Mouse (Mus musculus) liver, embryonic 13.5 days (tissue): ENCODE results near the gene Sema4d. TPM values are rescaled to one million over a fixed set of nuclear protein-coding genes. Genes with fewer than 3 reads are reported as not detected.

Source experiments
- ATAC-seq: fragments of 200-750 bp; cut with Nextera tagmentation; 2 replicates; pipeline ENCODE4 v1.8.0; 2017; ENCODE audit warnings: low read depth, mild to moderate bottlenecking, moderate number of reproducible peaks, moderate library complexity
- DNase-seq: peaks from one replicate; pipeline ENCODE4 v3.0.0; 2022
- H3K27ac ChIP-seq: fragments of 300-500 bp; sonication (generic); 2 replicates; pipeline ENCODE4 v1.5.1; 2015; ENCODE audit warnings: moderate library complexity, mild to moderate bottlenecking, inconsistent platforms
- H3K27me3 ChIP-seq: fragments of 300-500 bp; sonication (generic); 2 replicates; pipeline ENCODE4 v1.6.1; 2015; ENCODE audit warnings: mild to moderate bottlenecking, inconsistent platforms
- H3K36me3 ChIP-seq: fragments of 300-500 bp; sonication (generic); 2 replicates; pipeline ENCODE4 v1.6.1; 2015; ENCODE audit warnings: mild to moderate bottlenecking, inconsistent platforms
- H3K4me1 ChIP-seq: fragments of 300-500 bp; sonication (generic); replicated peaks from 2 replicates; pipeline ENCODE4 v1.6.1; 2015; ENCODE audit warnings: inconsistent platforms
- H3K4me2 ChIP-seq: fragments of 300-500 bp; sonication (generic); 2 replicates; pipeline ENCODE4 v1.6.1; 2015; ENCODE audit warnings: inconsistent platforms, mild to moderate bottlenecking, moderate library complexity
- H3K4me3 ChIP-seq: fragments of 300-500 bp; sonication (generic); replicated peaks from 2 replicates; pipeline ENCODE4 v1.5.1; 2015; ENCODE audit warnings: mild to moderate bottlenecking, inconsistent platforms
- H3K9ac ChIP-seq: fragments of 300-500 bp; sonication (generic); 2 replicates; pipeline ENCODE4 v1.6.1; 2015; ENCODE audit warnings: mild to moderate bottlenecking, inconsistent platforms
- H3K9me3 ChIP-seq: fragments of 300-500 bp; sonication (generic); replicated peaks from 2 replicates; pipeline ENCODE4 v1.6.1; 2016; ENCODE audit warnings: inconsistent platforms
- WGBS: fragments of 180-500 bp; shearing (Covaris S2); methylation state at CpG from one replicate; pipeline ENCODE4 v1.1.7; 2015; ENCODE audit not compliant: insufficient replicate concordance; 5-methylcytosine and 5-hydroxymethylcytosine counted together
- polyA plus RNA-seq: library from polyadenylated mRNA; unstranded; fragments of >200 nt; fragmentation: Nextera tagmentation; extraction: Ambion mirVana; gene quantifications from 2 replicates; pipeline ENCODE4 v1.2.1, GENCODE M21; 2015

Sema4d gene
- polyA plus RNA-seq, 1 experiment from 2014 or later = 6.0 TPM

GRCm38 (mm10) chr13:51759256-51759987, 34.1 kb downstream of the Sema4d start:
- Histone ChIP-seq H3K9ac (no peak overlapping the region), H3K27me3 (no peaks in the 10 kb centered on the region), H3K36me3 (no peaks in the 10 kb centered on the region), H3K4me3 (no peak overlapping the region), H3K4me2 (no peak overlapping the region), H3K4me1 (peaks cover 61% of the 10 kb centered on the region), H3K9me3 (no peaks in the 10 kb centered on the region), H3K27ac (no peak overlapping the region)
- 83% methylated on average over 6 of the region's 6 CpGs for WGBS
- DNase-seq (no peak), ATAC-seq (no peak)

GRCm38 (mm10) chr13:51758428-51758827, 35.1 kb downstream of the Sema4d start:
- Histone ChIP-seq H3K9ac (no peak overlapping the region), H3K27me3 (no peaks in the 10 kb centered on the region), H3K36me3 (no peaks in the 10 kb centered on the region), H3K9me3 (no peaks in the 10 kb centered on the region), H3K4me1 (peaks cover 67% of the 10 kb centered on the region), H3K4me2 (no peak overlapping the region), H3K27ac (no peak overlapping the region), H3K4me3 (no peak overlapping the region)
- no peak for DNase-seq
- ATAC-seq = no peak
- WGBS = 77% methylated on average over 9 of the region's 9 CpGs

GRCm38 (mm10) chr13:51757099-51757498, 36.4 kb downstream of the Sema4d start:
- Histone ChIP-seq H3K9me3 (no peaks in the 10 kb centered on the region), H3K4me2 (no peak overlapping the region; the same call in 1 of the 2 replicates), H3K36me3 (no peaks in the 10 kb centered on the region), H3K27me3 (no peaks in the 10 kb centered on the region), H3K4me1 (peaks cover 67% of the 10 kb centered on the region), H3K9ac (peak overlapping the region; percentile 49; the same call in 1 of the 2 replicates), H3K27ac (peak overlapping the region; percentile 79), H3K4me3 (no peak overlapping the region)
- DNase-seq = no peak
- WGBS = 33% methylated on average over 2 of the region's 2 CpGs
- no peak for ATAC-seq

- WGBS = 8% methylated on average over 3 of the region's 3 CpGs
- H3K4me1 ChIP-seq = peaks cover 70% of the 10 kb centered on the region
- peak overlapping the region; percentile 19; the same call in 1 of the 2 replicates for H3K4me2 ChIP-seq
- H3K4me3 ChIP-seq = no peak overlapping the region
- H3K9me3 ChIP-seq = no peaks in the 10 kb centered on the region
- H3K9ac ChIP-seq = peak overlapping the region; percentile 49
- DNase-seq (no peak), ATAC-seq (peak; percentile 82)
- no peaks in the 10 kb centered on the region for H3K27me3 ChIP-seq
- H3K36me3 ChIP-seq = no peaks in the 10 kb centered on the region
- peak overlapping the region; percentile 79 for H3K27ac ChIP-seq
Observed at GRCm38 (mm10) chr13:51756563-51756962, 37.0 kb downstream of the Sema4d start.

- Histone ChIP-seq H3K4me2 (peak overlapping the region; percentile 19; the same call in 1 of the 2 replicates), H3K36me3 (no peaks in the 10 kb centered on the region), H3K27me3 (no peaks in the 10 kb centered on the region), H3K4me1 (peaks cover 76% of the 10 kb centered on the region), H3K9me3 (no peaks in the 10 kb centered on the region), H3K27ac (peak overlapping the region; percentile 79), H3K9ac (peak overlapping the region; percentile 49), H3K4me3 (no peak overlapping the region)
- 79% methylated on average over 9 of the region's 9 CpGs for WGBS
- DNase-seq (no peak), ATAC-seq (no peak)
Observed at GRCm38 (mm10) chr13:51756019-51756418, 37.5 kb downstream of the Sema4d start.

- DNase-seq = no peak
- 72% methylated on average over 7 of the region's 7 CpGs for WGBS
- peaks cover 80% of the 10 kb centered on the region for H3K4me1 ChIP-seq
- no peaks in the 10 kb centered on the region for H3K27me3 ChIP-seq
- no peaks in the 10 kb centered on the region for H3K36me3 ChIP-seq
- H3K9ac ChIP-seq = 0 out of 2 replicates have a peak overlapping the region, but pooled peaks have one; percentile 49
- no peak overlapping the region for H3K4me3 ChIP-seq
- peak overlapping the region; percentile 79 for H3K27ac ChIP-seq
- ATAC-seq = no peak
- no peaks in the 10 kb centered on the region for H3K9me3 ChIP-seq
- no peak overlapping the region for H3K4me2 ChIP-seq
Observed at GRCm38 (mm10) chr13:51755584-51755983, 38.0 kb downstream of the Sema4d start.

- Histone ChIP-seq H3K4me2 (no peak overlapping the region), H3K4me1 (peaks cover 89% of the 10 kb centered on the region), H3K27me3 (no peaks in the 10 kb centered on the region), H3K9ac (peak overlapping the region; percentile 17; the same call in 1 of the 2 replicates), H3K36me3 (no peaks in the 10 kb centered on the region), H3K4me3 (no peak overlapping the region), H3K9me3 (no peaks in the 10 kb centered on the region), H3K27ac (no peak overlapping the region)
- WGBS = 68% methylated on average over 13 of the region's 13 CpGs
- DNase-seq = no peak
- ATAC-seq = no peak
Observed at GRCm38 (mm10) chr13:51754559-51755126, 38.9 kb downstream of the Sema4d start.

- 56% methylated on average over 5 of the region's 5 CpGs for WGBS
- no peak for ATAC-seq
- Histone ChIP-seq H3K4me3 (no peak overlapping the region), H3K27me3 (no peaks in the 10 kb centered on the region), H3K27ac (0 out of 2 replicates have a peak overlapping the region, but pooled peaks have one; percentile 43), H3K9me3 (no peaks in the 10 kb centered on the region), H3K36me3 (no peaks in the 10 kb centered on the region), H3K9ac (0 out of 2 replicates have a peak overlapping the region, but pooled peaks have one; percentile 0), H3K4me1 (peaks cover 97% of the 10 kb centered on the region), H3K4me2 (no peak overlapping the region)
- no peak for DNase-seq
Observed at GRCm38 (mm10) chr13:51753802-51754444, 39.6 kb downstream of the Sema4d start.

GRCm38 (mm10) chr13:51753168-51753465, 40.4 kb downstream of the Sema4d start:
- no peak for DNase-seq
- Histone ChIP-seq H3K27me3 (no peaks in the 10 kb centered on the region), H3K4me1 (peaks cover 97% of the 10 kb centered on the region), H3K36me3 (no peaks in the 10 kb centered on the region), H3K27ac (peak overlapping the region; percentile 43; the same call in 1 of the 2 replicates), H3K9ac (no peak overlapping the region), H3K4me3 (no peak overlapping the region), H3K9me3 (no peaks in the 10 kb centered on the region), H3K4me2 (no peak overlapping the region)
- no peak for ATAC-seq
- 66% methylated on average over 6 of the region's 6 CpGs for WGBS

GRCm38 (mm10) chr13:51752346-51753167, 41.0 kb downstream of the Sema4d start:
- 71% methylated on average over 15 of the region's 15 CpGs for WGBS
- Histone ChIP-seq H3K9ac (no peak overlapping the region), H3K27ac (peak overlapping the region; percentile 43), H3K9me3 (no peaks in the 10 kb centered on the region), H3K4me1 (peaks cover 97% of the 10 kb centered on the region), H3K4me2 (no peak overlapping the region), H3K4me3 (no peak overlapping the region), H3K36me3 (no peaks in the 10 kb centered on the region), H3K27me3 (no peaks in the 10 kb centered on the region)
- DNase-seq = no peak
- no peak for ATAC-seq
